Mouse (Mus musculus) hindbrain, embryonic 16.5 days (tissue): ENCODE data around the gene Fstl4. TPM values are rescaled to one million over a fixed set of nuclear protein-coding genes. Genes with fewer than 3 reads are reported as not detected.

ENCODE experiments used
- ATAC-seq: fragments of 200-750 bp; cut with Nextera tagmentation; 2 replicates; pipeline ENCODE4 v1.8.0; 2017; ENCODE audit warnings: moderate TSS enrichment, moderate library complexity
- H3K27ac ChIP-seq: fragments of 300-500 bp; sonication (generic); 2 replicates; pipeline ENCODE4 v1.5.1; 2014; ENCODE audit warnings: low read depth, mild to moderate bottlenecking, control low read depth, low read length, moderate library complexity
- H3K27me3 ChIP-seq: fragments of 300-500 bp; sonication (generic); replicated peaks from 2 replicates; pipeline ENCODE4 v1.6.1; 2014; ENCODE audit warnings: low read length; ENCODE audit not compliant: control insufficient read depth, insufficient read depth
- H3K36me3 ChIP-seq: fragments of 300-500 bp; sonication (generic); 2 replicates; pipeline ENCODE4 v1.6.1; 2014; ENCODE audit warnings: mild to moderate bottlenecking, low read length, moderate library complexity, mixed read lengths; ENCODE audit not compliant: control insufficient read depth, insufficient read depth
- H3K4me1 ChIP-seq: fragments of 300-500 bp; sonication (generic); 2 replicates; pipeline ENCODE4 v1.6.1; 2014; ENCODE audit warnings: low read depth, low read length; ENCODE audit not compliant: control insufficient read depth, insufficient read depth
- H3K4me2 ChIP-seq: fragments of 300-500 bp; sonication (generic); 2 replicates; pipeline ENCODE4 v1.6.1; 2014; ENCODE audit warnings: mild to moderate bottlenecking, low read length, control low read depth, moderate library complexity
- H3K4me3 ChIP-seq: fragments of 300-500 bp; sonication (generic); 2 replicates; pipeline ENCODE4 v1.5.1; 2014; ENCODE audit warnings: mild to moderate bottlenecking, low read length, control low read depth, moderate library complexity
- H3K9ac ChIP-seq: fragments of 300-500 bp; sonication (generic); 2 replicates; pipeline ENCODE4 v1.6.1; 2014; ENCODE audit warnings: low read depth, mild to moderate bottlenecking, control low read depth, low read length, moderate library complexity
- H3K9me3 ChIP-seq: fragments of 300-500 bp; sonication (generic); 2 replicates; pipeline ENCODE4 v1.6.1; 2014; ENCODE audit warnings: mild to moderate bottlenecking, low read length, moderate library complexity; ENCODE audit not compliant: control insufficient read depth
- WGBS: fragments of 180-500 bp; shearing (Covaris S2); extraction: QIAGEN DNeasy Blood & Tissue Kit; methylation state at CpG from one replicate; pipeline ENCODE4 v1.1.7; 2014; 5-methylcytosine and 5-hydroxymethylcytosine counted together
- polyA plus RNA-seq: library from polyadenylated mRNA; unstranded; fragments of >200 nt; fragmentation: Nextera tagmentation; extraction: Ambion mirVana; gene quantifications from 2 replicates; pipeline ENCODE4 v1.2.1, GENCODE M21; 2015

Fstl4 gene
- polyA plus RNA-seq, 1 experiment from 2014 or later: 14.2 TPM

- no peaks in the 10 kb centered on the region for H3K9me3 ChIP-seq
- H3K4me2 ChIP-seq: no peak overlapping the region
- ATAC-seq: no peak
- no peak overlapping the region for H3K9ac ChIP-seq
- H3K27me3 ChIP-seq: no peaks in the 10 kb centered on the region
- no peaks in the 10 kb centered on the region for H3K4me1 ChIP-seq
- 64% methylated on average over 7 of the region's 7 CpGs for WGBS
- no peak overlapping the region for H3K27ac ChIP-seq
- no peak overlapping the region for H3K4me3 ChIP-seq
- no peaks in the 10 kb centered on the region for H3K36me3 ChIP-seq
These were observed 392.0 kb downstream of the Fstl4 start for GRCm38 (mm10) chr11:53156463-53156862.

- no peaks in the 10 kb centered on the region for H3K36me3 ChIP-seq
- H3K4me1 ChIP-seq: no peaks in the 10 kb centered on the region
- no peaks in the 10 kb centered on the region for H3K9me3 ChIP-seq
- no peak for ATAC-seq
- H3K4me3 ChIP-seq: no peak overlapping the region
- H3K27me3 ChIP-seq: no peaks in the 10 kb centered on the region
- WGBS: 74% methylated on average over 5 of the region's 6 CpGs
- H3K4me2 ChIP-seq: no peak overlapping the region
- no peak overlapping the region for H3K27ac ChIP-seq
- H3K9ac ChIP-seq: no peak overlapping the region
These were observed 393.3 kb downstream of the Fstl4 start for GRCm38 (mm10) chr11:53157621-53158259.

GRCm38 (mm10) chr11:53162385-53162784 is 398.0 kb downstream of the Fstl4 start:
- Histone ChIP-seq H3K9ac (no peak overlapping the region), H3K36me3 (no peaks in the 10 kb centered on the region), H3K4me2 (no peak overlapping the region), H3K27me3 (no peaks in the 10 kb centered on the region), H3K27ac (no peak overlapping the region), H3K4me1 (no peaks in the 10 kb centered on the region), H3K9me3 (no peaks in the 10 kb centered on the region), H3K4me3 (no peak overlapping the region)
- no peak for ATAC-seq
- WGBS: 76% methylated on average over 6 of the region's 6 CpGs

GRCm38 (mm10) chr11:53166478-53166877 is 402.0 kb downstream of the Fstl4 start:
- H3K9me3 ChIP-seq: no peaks in the 10 kb centered on the region
- no peak overlapping the region for H3K27ac ChIP-seq
- no peaks in the 10 kb centered on the region for H3K4me1 ChIP-seq
- no peak overlapping the region for H3K4me3 ChIP-seq
- H3K4me2 ChIP-seq: no peak overlapping the region
- WGBS: 68% methylated on average over 2 of the region's 2 CpGs
- no peak for ATAC-seq
- H3K9ac ChIP-seq: no peak overlapping the region
- H3K27me3 ChIP-seq: no peaks in the 10 kb centered on the region
- no peaks in the 10 kb centered on the region for H3K36me3 ChIP-seq

GRCm38 (mm10) chr11:53182177-53182852 is 417.9 kb downstream of the Fstl4 start:
- H3K9me3 ChIP-seq: no peaks in the 10 kb centered on the region
- no peak overlapping the region for H3K27ac ChIP-seq
- H3K4me3 ChIP-seq: no peak overlapping the region
- no peak overlapping the region for H3K4me2 ChIP-seq
- no peaks in the 10 kb centered on the region for H3K36me3 ChIP-seq
- H3K9ac ChIP-seq: no peak overlapping the region
- H3K4me1 ChIP-seq: peaks cover 7% of the 10 kb centered on the region
- no peaks in the 10 kb centered on the region for H3K27me3 ChIP-seq
- 63% methylated on average over 13 of the region's 13 CpGs for WGBS
- no peak for ATAC-seq

- H3K4me2 ChIP-seq: no peak overlapping the region
- no peak overlapping the region for H3K27ac ChIP-seq
- 32% methylated on average over 4 of the region's 4 CpGs for WGBS
- no peak for ATAC-seq
- H3K4me3 ChIP-seq: no peak overlapping the region
- peaks cover 7% of the 10 kb centered on the region for H3K4me1 ChIP-seq
- H3K9ac ChIP-seq: 0 out of 2 replicates have a peak overlapping the region, but pooled peaks have one; percentile 24
- no peaks in the 10 kb centered on the region for H3K9me3 ChIP-seq
- no peaks in the 10 kb centered on the region for H3K36me3 ChIP-seq
- no peaks in the 10 kb centered on the region for H3K27me3 ChIP-seq
These were observed 418.4 kb downstream of the Fstl4 start for GRCm38 (mm10) chr11:53182858-53183257.

- ATAC-seq: no peak
- no peak overlapping the region for H3K4me2 ChIP-seq
- WGBS: 89% methylated on average over 7 of the region's 7 CpGs
- H3K27me3 ChIP-seq: no peaks in the 10 kb centered on the region
- H3K9me3 ChIP-seq: no peaks in the 10 kb centered on the region
- H3K4me3 ChIP-seq: no peak overlapping the region
- H3K36me3 ChIP-seq: no peaks in the 10 kb centered on the region
- H3K9ac ChIP-seq: no peak overlapping the region
- H3K27ac ChIP-seq: no peak overlapping the region
- peaks cover 7% of the 10 kb centered on the region for H3K4me1 ChIP-seq
These were observed 419.6 kb downstream of the Fstl4 start for GRCm38 (mm10) chr11:53184046-53184445.

GRCm38 (mm10) chr11:53184698-53185097 is 420.3 kb downstream of the Fstl4 start:
- Histone ChIP-seq H3K9ac (no peak overlapping the region), H3K36me3 (no peaks in the 10 kb centered on the region), H3K4me3 (no peak overlapping the region), H3K9me3 (no peaks in the 10 kb centered on the region), H3K27me3 (no peaks in the 10 kb centered on the region), H3K4me1 (peaks cover 7% of the 10 kb centered on the region), H3K4me2 (no peak overlapping the region), H3K27ac (no peak overlapping the region)
- ATAC-seq: no peak
- WGBS: 73% methylated on average over 5 of the region's 5 CpGs

- Histone ChIP-seq H3K27ac (no peak overlapping the region), H3K4me3 (no peak overlapping the region), H3K27me3 (no peaks in the 10 kb centered on the region), H3K4me1 (peaks cover 7% of the 10 kb centered on the region), H3K9ac (no peak overlapping the region), H3K9me3 (no peaks in the 10 kb centered on the region), H3K4me2 (no peak overlapping the region), H3K36me3 (no peaks in the 10 kb centered on the region)
- ATAC-seq: no peak
- 65% methylated on average over 5 of the region's 5 CpGs for WGBS
These were observed 423.1 kb downstream of the Fstl4 start for GRCm38 (mm10) chr11:53187427-53188140.
